Mouse (Mus musculus): ENCODE measurements around the gene Hmga2.

- no peak for TF ChIP-seq EP300 (IDR thresholded peaks at IDR 0.05)
- TF ChIP-seq CTCF (IDR thresholded peaks at IDR 0.05), result no peak
Observed at GRCm38 (mm10) chr10:120422820-120423219, 53.4 kb downstream of the Hmga2 start.
